Mouse (Mus musculus): ENCODE results near the gene G3bp1. TPM values are rescaled to one million over a fixed set of nuclear protein-coding genes. Genes with fewer than 3 reads are reported as not detected.
A peak's percentile ranks its signal among the peaks of the same experiment; 100 is the strongest.

The G3bp1 gene
- polyA plus RNA-seq, 1 experiment from 2014 or later = 125 TPM

DNA sequence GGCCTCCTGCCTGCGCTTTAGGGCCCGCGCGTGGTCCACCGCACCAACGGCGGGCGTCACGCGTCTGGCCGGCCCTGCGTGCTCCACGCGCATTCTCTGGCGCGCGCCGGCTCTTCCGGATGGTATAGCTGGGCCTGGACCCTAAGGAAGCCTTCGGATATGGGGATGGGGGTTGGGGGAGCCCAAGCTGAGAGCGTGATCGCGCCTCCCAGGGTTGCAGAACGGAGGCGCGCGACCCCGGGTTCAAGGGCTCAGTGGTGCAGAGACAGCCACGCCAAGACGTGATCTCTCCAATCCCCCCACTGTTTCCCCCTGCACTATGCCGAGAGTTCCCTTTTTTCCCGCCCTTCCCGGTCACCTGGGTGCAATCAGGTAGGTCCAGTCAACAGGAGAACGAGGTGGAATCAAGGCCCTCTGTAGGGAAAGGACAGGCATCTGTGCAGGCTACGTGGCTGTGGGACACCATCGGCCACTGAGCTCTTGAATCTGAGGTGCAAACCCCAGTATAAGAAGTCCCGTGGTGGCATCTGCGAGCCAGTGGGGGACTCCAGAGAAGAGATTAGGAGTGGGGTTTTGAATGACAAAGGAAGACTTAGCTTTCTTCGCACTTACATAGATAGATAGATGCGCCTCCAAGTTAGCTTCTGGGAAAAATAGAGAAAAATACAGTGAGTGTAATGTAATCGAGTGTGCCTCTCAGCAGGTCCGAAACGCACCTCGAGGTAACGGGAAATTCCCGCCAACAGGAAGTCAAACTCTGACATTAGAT lies 622 bp downstream of the G3bp1 start:
- Histone ChIP-seq H3K9me3 (replicated peaks; ENCODE audit: control insufficient read depth, low read length) (no peaks in the 10 kb centered on the region), H3K27me3 (ENCODE audit: control insufficient read depth, insufficient read depth, low read length) (no peaks in the 10 kb centered on the region), H3K4me2 (peak overlapping the region; percentile 87), H3K4me3 (ENCODE audit: low read depth, low read length) (peak overlapping the region; percentile 100), H3K36me3 (ENCODE audit: control insufficient read depth, insufficient read depth, low read length) (0 out of 2 replicates have a peak, but pooled peaks cover 5% of the 10 kb centered on the region), H3K4me1 (ENCODE audit: control insufficient read depth, insufficient read depth, low read length) (peaks cover 23% of the 10 kb centered on the region), H3K27ac (ENCODE audit: low read depth, low read length) (peak overlapping the region; percentile 89), H3K9ac (ENCODE audit: low read depth, low read length) (peak overlapping the region; percentile 100)
- 1% methylated on average over 44 of the region's 46 CpGs for WGBS (ENCODE audit: insufficient replicate concordance)
- ATAC-seq (replicated peaks; ENCODE audit: insufficient number of reproducible peaks, low FRiP score, low TSS enrichment) = no peak

DNA sequence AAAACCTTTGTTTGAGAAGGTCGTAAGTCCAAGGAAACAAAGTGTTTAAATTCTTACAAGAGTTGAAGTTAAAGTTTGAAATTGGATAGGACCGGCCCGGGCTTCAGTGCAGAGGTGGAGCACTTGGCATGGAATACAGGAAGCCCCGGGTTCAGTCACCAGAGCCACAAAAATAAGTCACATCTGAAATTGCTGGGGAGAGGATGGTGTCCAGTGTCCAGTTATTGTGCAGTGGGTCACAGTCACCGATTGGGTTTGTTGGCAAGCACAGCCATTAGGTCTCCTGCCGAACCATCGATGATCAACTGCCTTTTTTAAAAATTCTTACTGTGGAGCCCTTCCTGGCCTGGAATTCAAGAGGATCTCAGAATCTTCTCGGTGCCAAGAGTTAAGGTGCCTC lies 1.3 kb downstream of the G3bp1 start:
- H3K36me3 ChIP-seq (ENCODE audit: control insufficient read depth, insufficient read depth, low read length) = 0 out of 2 replicates have a peak, but pooled peaks cover 5% of the 10 kb centered on the region
- peaks cover 23% of the 10 kb centered on the region for H3K4me1 ChIP-seq (ENCODE audit: control insufficient read depth, insufficient read depth, low read length)
- H3K4me2 ChIP-seq = peak overlapping the region; percentile 87
- H3K9ac ChIP-seq (ENCODE audit: low read depth, low read length) = peak overlapping the region; percentile 100
- H3K9me3 ChIP-seq (replicated peaks; ENCODE audit: control insufficient read depth, low read length) = no peaks in the 10 kb centered on the region
- ATAC-seq (replicated peaks; ENCODE audit: insufficient number of reproducible peaks, low FRiP score, low TSS enrichment) = no peak
- 46% methylated on average over 8 of the region's 8 CpGs for WGBS (ENCODE audit: insufficient replicate concordance)
- no peaks in the 10 kb centered on the region for H3K27me3 ChIP-seq (ENCODE audit: control insufficient read depth, insufficient read depth, low read length)
- H3K4me3 ChIP-seq (ENCODE audit: low read depth, low read length) = peak overlapping the region; percentile 100
- H3K27ac ChIP-seq (ENCODE audit: low read depth, low read length) = peak overlapping the region; percentile 89; the same call in 1 of the 2 replicates

DNA sequence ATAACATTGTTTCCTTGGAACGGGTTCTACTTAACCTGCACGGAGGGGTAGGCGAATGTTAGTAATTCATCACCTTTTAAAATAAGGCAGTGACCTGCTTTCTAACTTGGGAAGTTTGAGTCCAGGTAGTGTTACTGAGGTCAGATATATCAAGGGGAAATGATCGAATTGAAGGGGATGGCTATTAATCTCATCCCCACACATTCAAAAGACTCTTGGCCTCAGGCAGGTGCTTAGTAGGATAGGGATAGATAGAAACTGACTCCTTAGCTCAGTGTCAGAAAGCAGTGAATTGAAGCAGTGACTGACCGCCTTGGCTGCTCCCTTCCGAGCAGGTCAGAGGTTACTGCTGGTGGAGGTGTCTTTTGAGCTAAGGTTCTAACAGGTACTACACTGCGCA lies 2.0 kb downstream of the G3bp1 start:
- WGBS (ENCODE audit: insufficient replicate concordance) = 86% methylated on average over 7 of the region's 7 CpGs
- H3K9me3 ChIP-seq (replicated peaks; ENCODE audit: control insufficient read depth, low read length) = no peaks in the 10 kb centered on the region
- peak overlapping the region; percentile 87 for H3K4me2 ChIP-seq
- H3K27ac ChIP-seq (ENCODE audit: low read depth, low read length) = no peak overlapping the region
- 0 out of 2 replicates have a peak, but pooled peaks cover 5% of the 10 kb centered on the region for H3K36me3 ChIP-seq (ENCODE audit: control insufficient read depth, insufficient read depth, low read length)
- peaks cover 23% of the 10 kb centered on the region for H3K4me1 ChIP-seq (ENCODE audit: control insufficient read depth, insufficient read depth, low read length)
- H3K27me3 ChIP-seq (ENCODE audit: control insufficient read depth, insufficient read depth, low read length) = no peaks in the 10 kb centered on the region
- no peak for ATAC-seq (replicated peaks; ENCODE audit: insufficient number of reproducible peaks, low FRiP score, low TSS enrichment)
- peak overlapping the region; percentile 100; the same call in 1 of the 2 replicates for H3K9ac ChIP-seq (ENCODE audit: low read depth, low read length)
- peak overlapping the region; percentile 100 for H3K4me3 ChIP-seq (ENCODE audit: low read depth, low read length)

DNA sequence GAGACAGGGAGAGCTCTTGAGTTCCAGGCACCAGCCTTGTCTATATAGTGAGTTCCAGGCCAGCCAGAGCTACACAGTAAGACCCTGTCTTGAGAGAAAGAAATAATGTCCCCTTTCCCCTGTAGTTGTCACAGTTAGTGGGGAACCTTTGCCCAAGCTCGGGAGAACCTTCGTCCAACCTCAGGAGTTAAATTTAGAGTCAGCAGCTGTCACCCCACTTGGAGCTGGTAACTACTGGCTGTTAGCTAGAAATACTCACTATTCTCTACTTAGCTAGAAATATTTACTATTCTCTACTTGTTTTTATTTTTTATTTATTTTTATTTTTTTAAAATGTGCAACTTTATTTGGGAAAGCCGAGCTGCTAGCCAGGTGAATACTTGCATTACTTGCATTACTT lies 3.7 kb downstream of the G3bp1 start:
- 73% methylated on average over 3 of the region's 3 CpGs for WGBS (ENCODE audit: insufficient replicate concordance)
- Histone ChIP-seq H3K27ac (ENCODE audit: low read depth, low read length) (no peak overlapping the region), H3K9ac (ENCODE audit: low read depth, low read length) (no peak overlapping the region), H3K36me3 (ENCODE audit: control insufficient read depth, insufficient read depth, low read length) (0 out of 2 replicates have a peak, but pooled peaks cover 7% of the 10 kb centered on the region), H3K4me3 (ENCODE audit: low read depth, low read length) (no peak overlapping the region), H3K4me1 (ENCODE audit: control insufficient read depth, insufficient read depth, low read length) (peaks cover 26% of the 10 kb centered on the region), H3K4me2 (0 out of 2 replicates have a peak overlapping the region, but pooled peaks have one; percentile 6), H3K27me3 (ENCODE audit: control insufficient read depth, insufficient read depth, low read length) (no peaks in the 10 kb centered on the region), H3K9me3 (replicated peaks; ENCODE audit: control insufficient read depth, low read length) (no peaks in the 10 kb centered on the region)
- ATAC-seq (replicated peaks; ENCODE audit: insufficient number of reproducible peaks, low FRiP score, low TSS enrichment) = no peak

DNA sequence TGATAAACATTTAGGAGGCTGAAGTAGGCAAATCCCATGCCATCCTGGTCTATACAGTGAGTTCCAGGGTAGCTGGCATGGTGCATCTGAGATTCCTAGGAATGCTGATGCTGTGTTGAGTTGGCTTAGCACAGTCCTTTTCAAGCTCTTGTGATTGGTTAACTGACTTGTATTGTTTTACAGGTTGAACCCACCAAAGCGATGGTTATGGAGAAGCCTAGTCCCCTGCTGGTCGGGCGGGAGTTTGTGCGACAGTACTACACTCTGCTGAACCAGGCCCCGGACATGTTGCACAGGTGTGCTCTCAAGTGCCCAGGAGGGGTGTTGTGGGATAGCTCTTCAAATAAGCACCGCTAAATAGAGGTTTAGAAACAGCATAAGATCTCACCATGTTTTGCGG lies 16.0 kb downstream of the G3bp1 start:
- Histone ChIP-seq H3K36me3 (ENCODE audit: control insufficient read depth, insufficient read depth, low read length) (peaks cover 29% of the 10 kb centered on the region), H3K4me1 (ENCODE audit: control insufficient read depth, insufficient read depth, low read length) (peaks cover 15% of the 10 kb centered on the region), H3K9ac (ENCODE audit: low read depth, low read length) (no peak overlapping the region), H3K27me3 (ENCODE audit: control insufficient read depth, insufficient read depth, low read length) (no peaks in the 10 kb centered on the region), H3K27ac (ENCODE audit: low read depth, low read length) (no peak overlapping the region), H3K4me2 (no peak overlapping the region), H3K9me3 (replicated peaks; ENCODE audit: control insufficient read depth, low read length) (no peaks in the 10 kb centered on the region), H3K4me3 (ENCODE audit: low read depth, low read length) (no peak overlapping the region)
- ATAC-seq (replicated peaks; ENCODE audit: insufficient number of reproducible peaks, low FRiP score, low TSS enrichment) = no peak
- 99% methylated on average over 7 of the region's 7 CpGs for WGBS (ENCODE audit: insufficient replicate concordance)

DNA sequence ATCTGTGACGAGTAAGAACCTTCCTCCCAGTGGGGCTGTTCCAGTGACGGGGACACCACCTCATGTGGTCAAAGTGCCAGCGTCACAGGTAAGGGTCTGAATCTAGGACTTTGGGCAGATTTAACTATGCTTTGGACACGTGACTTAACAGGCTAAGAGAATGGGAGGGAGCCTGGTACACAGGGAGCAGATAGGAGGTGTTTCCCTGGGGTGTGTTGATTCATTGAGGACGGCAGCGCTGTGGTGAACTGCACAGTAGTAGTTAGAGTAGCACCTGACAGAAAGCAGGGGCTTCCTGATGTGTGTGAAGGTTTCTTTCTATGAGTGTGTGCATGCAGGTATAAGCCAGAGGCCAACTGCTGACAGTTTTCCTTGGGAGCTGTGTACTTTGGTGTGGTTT lies 26.7 kb downstream of the G3bp1 start:
- 75% methylated on average over 6 of the region's 6 CpGs for WGBS (ENCODE audit: insufficient replicate concordance)
- Histone ChIP-seq H3K9me3 (replicated peaks; ENCODE audit: control insufficient read depth, low read length) (no peaks in the 10 kb centered on the region), H3K27ac (ENCODE audit: low read depth, low read length) (no peak overlapping the region), H3K27me3 (ENCODE audit: control insufficient read depth, insufficient read depth, low read length) (no peaks in the 10 kb centered on the region), H3K4me1 (ENCODE audit: control insufficient read depth, insufficient read depth, low read length) (no peaks in the 10 kb centered on the region), H3K4me3 (ENCODE audit: low read depth, low read length) (no peak overlapping the region), H3K36me3 (ENCODE audit: control insufficient read depth, insufficient read depth, low read length) (peaks cover 44% of the 10 kb centered on the region), H3K4me2 (no peak overlapping the region), H3K9ac (ENCODE audit: low read depth, low read length) (no peak overlapping the region)
- ATAC-seq (replicated peaks; ENCODE audit: insufficient number of reproducible peaks, low FRiP score, low TSS enrichment) = no peak

DNA sequence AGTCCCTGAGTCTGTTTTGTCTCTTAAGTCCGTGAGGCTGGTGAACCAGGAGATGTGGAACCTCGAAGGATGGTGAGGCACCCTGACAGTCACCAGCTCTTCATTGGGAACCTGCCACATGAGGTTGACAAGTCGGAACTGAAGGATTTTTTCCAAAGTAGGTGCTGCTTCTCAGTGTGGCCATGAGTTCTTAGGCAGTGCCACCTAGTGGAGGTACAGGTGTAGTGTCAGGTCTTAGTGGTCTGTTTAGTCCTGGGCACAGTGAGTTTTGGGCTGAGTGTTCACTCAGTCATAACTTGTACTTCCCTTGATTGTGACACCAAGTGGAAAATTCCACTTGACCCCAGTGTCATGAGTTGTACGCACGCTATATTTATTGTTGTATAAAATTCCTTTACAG lies 28.4 kb downstream of the G3bp1 start:
- H3K4me3 ChIP-seq (ENCODE audit: low read depth, low read length) = no peak overlapping the region
- no peaks in the 10 kb centered on the region for H3K27me3 ChIP-seq (ENCODE audit: control insufficient read depth, insufficient read depth, low read length)
- no peak overlapping the region for H3K4me2 ChIP-seq
- no peak for ATAC-seq (replicated peaks; ENCODE audit: insufficient number of reproducible peaks, low FRiP score, low TSS enrichment)
- H3K36me3 ChIP-seq (ENCODE audit: control insufficient read depth, insufficient read depth, low read length) = peaks cover 44% of the 10 kb centered on the region
- H3K9ac ChIP-seq (ENCODE audit: low read depth, low read length) = no peak overlapping the region
- no peaks in the 10 kb centered on the region for H3K9me3 ChIP-seq (replicated peaks; ENCODE audit: control insufficient read depth, low read length)
- no peaks in the 10 kb centered on the region for H3K4me1 ChIP-seq (ENCODE audit: control insufficient read depth, insufficient read depth, low read length)
- H3K27ac ChIP-seq (ENCODE audit: low read depth, low read length) = no peak overlapping the region
- 47% methylated on average over 5 of the region's 5 CpGs for WGBS (ENCODE audit: insufficient replicate concordance)

DNA sequence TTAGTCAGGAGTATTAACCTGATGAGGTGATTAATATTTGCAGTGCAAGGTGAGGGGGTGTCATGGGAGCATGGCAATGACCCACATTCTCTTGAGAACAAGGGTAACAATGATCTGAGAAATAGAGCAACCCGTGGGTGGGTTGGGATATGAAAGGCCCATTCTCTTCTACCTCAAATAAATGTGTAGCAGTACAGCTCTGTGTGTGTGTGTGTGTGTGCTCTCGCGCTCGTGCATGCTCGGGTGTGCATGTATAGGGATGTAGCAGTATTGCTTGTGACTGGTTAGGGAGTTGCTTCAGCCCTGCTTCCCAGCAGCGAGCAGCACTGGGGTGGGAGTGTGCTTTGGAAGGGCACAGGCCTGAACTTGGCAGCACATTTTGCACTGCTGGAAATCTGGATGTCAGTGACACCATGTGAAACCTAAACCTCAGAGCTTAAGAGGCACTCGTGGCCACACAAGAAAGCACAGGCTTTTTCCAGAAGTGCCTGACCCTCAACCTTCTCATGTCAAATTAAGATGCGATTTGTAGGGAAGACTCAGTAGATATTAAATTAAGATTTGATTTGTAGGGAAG lies 32.6 kb downstream of the G3bp1 start:
- Histone ChIP-seq H3K27me3 (ENCODE audit: control insufficient read depth, insufficient read depth, low read length) (no peaks in the 10 kb centered on the region), H3K9ac (ENCODE audit: low read depth, low read length) (no peak overlapping the region), H3K9me3 (replicated peaks; ENCODE audit: control insufficient read depth, low read length) (no peaks in the 10 kb centered on the region), H3K4me1 (ENCODE audit: control insufficient read depth, insufficient read depth, low read length) (no peaks in the 10 kb centered on the region), H3K27ac (ENCODE audit: low read depth, low read length) (no peak overlapping the region), H3K36me3 (ENCODE audit: control insufficient read depth, insufficient read depth, low read length) (peaks cover 20% of the 10 kb centered on the region), H3K4me3 (ENCODE audit: low read depth, low read length) (no peak overlapping the region), H3K4me2 (no peak overlapping the region)
- no peak for ATAC-seq (replicated peaks; ENCODE audit: insufficient number of reproducible peaks, low FRiP score, low TSS enrichment)
- WGBS (ENCODE audit: insufficient replicate concordance) = 85% methylated on average over 8 of the region's 8 CpGs
